Mouse (Mus musculus): ENCODE results near the gene Syce3.

Syce3 gene

GRCm38 (mm10) chr15:89410118-89410517 lies at the start of gene Syce3:
TSS of gene Syce3 (minus strand) at chr15:89410503.
- DNase-seq (ENCODE audit: low spot score in 2 of 2): no peak

- no peak for DNase-seq (ENCODE audit: low spot score in 2 of 2)
These were observed 49.5 kb upstream of the Syce3 start for GRCm38 (mm10) chr15:89459821-89460220.

GRCm38 (mm10) chr15:89458942-89459341 lies 48.6 kb upstream of the Syce3 start:
- DNase-seq (ENCODE audit: low spot score in 2 of 2): peak in 1 of 2 experiments; percentile 26

DNA sequence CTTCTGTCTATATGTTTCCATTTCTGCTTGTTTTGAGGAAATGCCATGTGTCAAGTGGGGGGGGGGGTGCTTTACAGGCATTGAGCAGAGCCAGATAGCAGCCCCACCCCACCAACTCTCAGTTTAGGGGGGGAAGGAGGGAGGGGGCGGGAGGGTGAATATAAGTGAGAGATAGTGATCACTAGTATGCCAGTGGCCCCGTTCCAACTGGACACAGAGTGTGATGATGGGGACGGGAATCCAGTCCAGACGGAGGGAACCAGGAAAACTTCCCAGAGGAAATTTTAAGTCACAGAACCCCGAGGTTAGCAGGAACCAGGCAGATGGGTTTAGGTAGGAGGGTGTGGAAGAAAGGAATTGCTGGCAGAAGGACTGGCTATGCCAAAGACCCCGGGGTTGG lies 45.3 kb upstream of the Syce3 start:
- no peak for DNase-seq (ENCODE audit: low spot score in 2 of 2)

DNA sequence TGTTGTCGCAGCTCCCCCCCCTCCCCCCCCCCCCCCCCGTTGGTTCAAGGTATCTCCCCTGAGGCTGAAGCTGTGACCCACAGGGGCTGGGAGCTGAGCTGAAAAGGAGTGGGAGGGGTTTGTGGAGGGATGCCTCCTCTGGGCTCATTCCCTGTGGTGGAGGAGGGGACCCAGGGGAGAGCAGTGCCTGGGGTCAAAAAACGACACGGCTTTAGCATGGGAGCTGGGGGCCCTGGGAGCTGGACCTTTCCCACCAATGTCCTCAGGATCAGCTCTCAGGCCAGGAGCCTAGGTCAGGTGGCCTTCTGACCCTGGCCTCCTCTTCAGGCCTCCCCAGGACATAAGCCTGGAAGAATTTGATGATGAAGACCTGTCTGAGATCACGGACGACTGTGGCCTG lies 44.6 kb upstream of the Syce3 start:
- DNase-seq (ENCODE audit: low spot score in 2 of 2): no peak

GRCm38 (mm10) chr15:89453865-89454478 lies 43.7 kb upstream of the Syce3 start, which contains the start of gene Mapk8ip2:
TSS of gene Mapk8ip2 (plus strand) at chr15:89453913.
- no peak for DNase-seq (ENCODE audit: low spot score in 2 of 2)

GRCm38 (mm10) chr15:89452906-89453864 lies 42.9 kb upstream of the Syce3 start:
- DNase-seq (ENCODE audit: low spot score in 2 of 2): peak in 1 of 2 experiments; percentile 49

DNA sequence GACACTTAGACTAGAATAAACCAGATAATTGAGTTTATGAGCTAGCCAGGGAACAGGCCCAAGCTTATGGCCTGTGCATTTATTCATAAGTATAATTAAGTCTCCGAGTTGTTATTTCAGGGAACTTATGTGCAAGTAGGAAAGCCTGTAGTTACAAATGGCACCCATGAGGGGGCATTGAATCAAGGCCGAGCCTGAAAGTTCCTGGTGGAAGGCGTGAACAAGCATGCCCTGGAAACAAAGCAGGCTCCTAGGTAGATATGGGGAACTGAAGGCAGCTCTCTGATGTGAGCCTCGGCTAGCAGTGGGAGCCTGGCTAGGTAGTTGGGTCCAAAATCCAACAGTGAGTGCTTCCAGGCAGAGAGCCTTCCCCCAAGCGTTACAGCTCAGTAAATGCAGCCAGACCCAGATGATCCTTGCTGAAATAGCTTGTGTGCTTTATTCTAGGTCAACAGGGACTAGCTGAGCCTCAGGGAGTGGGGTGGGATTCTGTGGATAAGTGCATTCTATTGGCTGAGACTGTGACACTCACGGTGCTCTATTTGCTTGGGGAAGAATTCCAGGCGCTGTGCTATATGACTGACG lies 32.3 kb upstream of the Syce3 start:
- no peak for DNase-seq (ENCODE audit: low spot score in 2 of 2)

DNA sequence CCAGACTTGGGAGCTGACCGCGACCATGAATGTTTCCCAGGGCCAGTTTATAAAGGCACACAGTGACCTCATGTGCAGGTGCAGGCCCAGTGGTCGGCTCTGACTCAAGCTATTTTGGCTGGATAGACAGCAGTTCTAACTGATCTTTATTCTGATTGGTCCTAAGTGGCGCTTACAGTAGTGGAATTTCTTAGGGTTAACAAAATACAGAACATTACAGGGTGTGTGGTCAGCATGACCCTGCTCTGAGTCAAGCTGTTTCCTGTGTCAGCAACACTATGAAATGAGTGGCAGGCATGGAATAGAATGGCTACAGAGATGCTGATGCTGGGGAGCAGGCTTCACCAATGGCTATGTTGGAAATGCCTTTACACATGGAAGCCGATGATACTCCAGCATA lies 25.6 kb upstream of the Syce3 start:
- no peak for DNase-seq (ENCODE audit: low spot score in 2 of 2)

DNA sequence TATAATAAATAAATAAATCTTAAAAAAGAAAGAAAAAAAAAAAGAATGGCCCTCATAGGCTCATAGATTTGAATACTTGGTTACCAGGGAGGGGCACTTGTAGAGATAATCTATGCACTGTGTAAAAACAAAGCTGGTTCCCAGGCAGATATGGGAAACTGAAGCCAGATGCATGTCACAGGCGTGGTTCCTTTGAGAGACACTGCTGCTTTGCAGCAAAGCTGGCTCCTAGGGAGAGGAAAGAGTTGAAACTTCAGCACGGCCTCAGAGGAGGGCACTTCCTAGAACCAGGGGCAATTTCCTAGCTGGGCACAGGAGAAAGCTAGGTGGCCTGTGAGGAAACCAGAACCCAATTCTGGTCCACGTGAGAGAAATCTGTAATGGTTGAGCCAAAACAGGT lies 23.8 kb upstream of the Syce3 start:
- no peak for DNase-seq (ENCODE audit: low spot score in 2 of 2)

DNA sequence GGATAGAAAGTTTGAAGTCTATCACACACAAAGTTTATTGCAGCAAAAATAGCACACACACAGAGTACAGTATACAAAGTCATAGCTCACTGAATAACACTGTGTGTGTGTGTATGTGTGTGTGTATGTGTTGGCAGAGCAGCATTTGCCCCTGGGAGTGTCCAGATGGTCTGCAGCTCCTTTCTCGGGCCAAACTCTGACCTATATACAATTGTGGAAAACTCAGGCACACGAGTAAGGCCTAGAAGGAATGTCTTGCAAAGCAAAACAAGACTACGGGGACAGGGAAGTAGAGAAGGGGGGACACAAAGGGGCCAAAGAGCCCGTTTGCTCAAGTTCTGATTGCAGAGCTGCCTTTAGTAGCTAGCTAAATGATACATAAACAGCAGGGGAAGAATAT lies 22.6 kb upstream of the Syce3 start:
- DNase-seq (ENCODE audit: low spot score in 2 of 2): no peak

DNA sequence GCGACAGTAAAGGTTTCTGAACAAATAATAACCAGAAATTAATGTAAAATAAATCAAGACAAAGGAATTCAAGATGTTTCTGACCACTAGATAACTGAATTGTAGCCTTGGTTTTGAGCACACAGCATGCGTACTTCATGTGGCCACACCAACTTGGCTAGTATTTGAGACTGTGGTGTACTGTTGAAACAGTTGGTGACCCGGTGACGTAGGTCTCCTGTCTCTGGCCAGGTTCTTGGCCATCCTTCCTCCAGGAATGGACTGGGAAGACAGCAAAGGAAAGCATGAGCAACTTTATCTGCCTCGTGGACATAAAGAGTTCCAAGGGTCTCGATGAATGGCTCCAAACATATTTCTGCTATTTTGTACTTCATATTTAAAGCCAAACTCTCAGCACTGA lies 21.5 kb upstream of the Syce3 start:
- no peak for DNase-seq (ENCODE audit: low spot score in 2 of 2)

GRCm38 (mm10) chr15:89431271-89431670 lies 21.0 kb upstream of the Syce3 start:
- no peak for DNase-seq (ENCODE audit: low spot score in 2 of 2)

GRCm38 (mm10) chr15:89430771-89431170 lies 20.5 kb upstream of the Syce3 start:
- DNase-seq (ENCODE audit: low spot score in 2 of 2): peak in 1 of 2 experiments; percentile 17

- DNase-seq (ENCODE audit: low spot score in 2 of 2): peak in 1 of 2 experiments; percentile 26
These were observed 20.0 kb upstream of the Syce3 start for GRCm38 (mm10) chr15:89430341-89430740.

DNA sequence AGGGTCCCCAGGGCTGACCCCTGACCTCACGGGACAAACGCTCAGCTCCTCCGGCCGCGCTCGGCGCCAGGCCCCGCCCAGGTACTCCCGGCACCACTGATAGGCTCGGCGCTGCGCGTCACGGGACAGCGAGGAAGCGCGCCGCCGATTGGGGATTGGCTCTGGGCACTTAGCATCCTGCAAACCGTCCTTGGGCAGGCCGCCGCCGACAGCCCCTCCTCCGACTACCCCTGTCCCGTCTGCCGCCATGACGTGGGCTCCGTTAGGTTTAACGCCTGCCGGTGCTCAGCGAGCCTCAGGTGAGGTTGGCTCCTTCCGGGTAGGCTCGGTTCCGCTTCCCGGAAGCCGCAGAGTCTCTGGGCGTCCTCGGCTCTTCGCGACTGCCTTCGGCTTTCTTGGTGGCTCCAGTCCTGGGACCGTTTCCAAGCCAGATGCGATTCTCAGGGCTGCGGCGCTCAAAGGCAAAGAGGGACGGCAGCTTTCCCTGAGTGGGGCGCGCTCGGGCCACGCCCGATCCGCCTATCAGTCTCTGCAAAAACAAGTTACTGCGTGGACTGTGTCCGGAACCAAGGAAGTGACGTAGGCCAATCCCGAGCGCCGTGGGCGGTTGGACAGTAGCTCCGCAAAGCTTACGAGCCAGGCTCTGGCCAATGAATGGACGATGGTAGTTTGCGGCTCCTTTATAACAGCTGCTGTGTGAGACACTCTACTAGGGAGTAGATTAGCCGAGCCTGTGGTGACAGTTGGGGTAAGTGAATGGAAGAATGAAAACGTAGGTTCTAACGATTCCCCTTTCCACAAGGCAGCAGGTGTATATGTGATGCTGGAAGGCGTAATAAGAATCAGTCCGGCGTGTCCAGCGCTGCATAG lies 19.3 kb upstream of the Syce3 start, which contains the start of the genes C730034F03Rik, Gm44502 and Chkb:
TSS of gene C730034F03Rik (plus strand) at position 238 of the 870 bp plus-strand sequence.
TSS of gene Gm44502 (minus strand) at position 345 of the 870 bp plus-strand sequence.
TSS of gene Chkb (minus strand) at position 557 of the 870 bp plus-strand sequence.
- DNase-seq (ENCODE audit: low spot score in 2 of 2): peak; percentile 93 to 94

GRCm38 (mm10) chr15:89428821-89429351 lies 18.6 kb upstream of the Syce3 start:
- peak in 1 of 2 experiments; percentile 11 for DNase-seq (ENCODE audit: low spot score in 2 of 2)

DNA sequence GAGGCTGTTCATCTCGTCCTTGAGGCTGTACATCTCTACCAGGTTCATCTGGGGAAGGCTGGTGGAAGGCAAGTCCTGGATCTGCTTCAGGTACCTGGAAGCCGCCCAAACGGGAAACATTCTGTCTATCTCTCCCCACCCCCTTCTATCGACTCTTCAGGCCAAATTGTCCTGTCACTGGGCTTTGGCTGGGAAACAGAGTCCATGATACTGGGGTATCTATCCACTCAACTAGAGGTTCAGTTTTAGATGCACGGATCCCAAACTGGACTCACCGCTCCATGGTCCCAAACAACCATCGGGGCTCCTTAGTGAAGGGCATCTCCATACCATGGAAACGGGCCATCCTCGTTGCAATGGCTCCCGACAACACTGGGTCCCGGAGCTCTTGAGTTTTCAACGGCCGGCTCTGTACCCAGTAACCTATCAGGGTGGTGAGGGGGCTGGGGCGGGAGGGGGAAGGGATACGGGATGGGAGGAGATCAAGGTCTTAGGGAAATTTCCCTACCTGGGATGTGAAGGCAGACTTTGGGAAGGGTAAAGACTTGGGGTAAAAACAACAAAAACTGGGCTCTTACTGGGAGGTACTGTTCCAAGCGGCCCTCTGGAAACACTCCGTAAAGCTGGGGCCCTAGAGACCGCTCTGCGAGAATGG lies 18.0 kb upstream of the Syce3 start:
- no peak for DNase-seq (ENCODE audit: low spot score in 2 of 2)

DNA sequence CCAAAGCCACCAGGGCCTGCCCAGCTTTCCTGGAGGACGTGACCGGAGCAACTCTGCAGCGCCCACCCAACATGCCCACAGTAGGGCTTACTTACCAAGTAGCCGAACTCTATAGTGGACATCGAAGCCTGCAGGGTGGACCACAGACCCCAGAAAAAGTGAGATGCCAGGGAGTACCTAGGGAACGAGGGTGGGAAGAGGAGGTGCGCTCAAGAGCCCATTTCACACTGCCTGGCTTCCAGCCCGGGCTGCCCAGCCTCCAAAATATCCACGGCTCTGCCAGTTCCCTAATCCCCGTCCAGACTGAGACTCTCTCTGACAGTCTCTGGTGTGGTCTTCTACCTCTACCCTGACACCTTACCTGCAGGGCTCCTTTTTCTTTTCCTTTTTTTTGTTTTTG lies 16.4 kb upstream of the Syce3 start:
- DNase-seq (ENCODE audit: low spot score in 2 of 2): no peak

GRCm38 (mm10) chr15:89425711-89426121 lies 15.4 kb upstream of the Syce3 start, which contains the start of gene Cpt1b:
TSS of gene Cpt1b (minus strand) at chr15:89425863.
- no peak for DNase-seq (ENCODE audit: low spot score in 2 of 2)

Measured in natural killer cell, adult 2 months (primary cell).